Mouse (Mus musculus): ENCODE data around the gene Spag5. TPM values are rescaled to one million over a fixed set of nuclear protein-coding genes. Genes with fewer than 3 reads are reported as not detected.

Spag5 gene
- polyA plus RNA-seq, 1 experiment = not detected

- Histone ChIP-seq H3K4me1 (ENCODE audit: control insufficient read depth, insufficient read depth, low read length) (peaks cover 5% of the 10 kb centered on the region), H3K27ac (ENCODE audit: insufficient read depth, low read depth, low read length) (no peak overlapping the region), H3K4me3 (ENCODE audit: insufficient read depth, low read depth, low read length) (no peak overlapping the region)
- TF ChIP-seq POLR2A (IDR thresholded peaks at IDR 0.05; ENCODE audit: insufficient read depth, low read depth, low read length) (no peak), CTCF (IDR thresholded peaks at IDR 0.05; ENCODE audit: insufficient read depth, low read depth, low read length) (no peak)
- 92% methylated on average over 12 of the region's 12 CpGs for WGBS
Observed at GRCm38 (mm10) chr11:78332676-78333075, 31.3 kb downstream of the Spag5 start.

DNA sequence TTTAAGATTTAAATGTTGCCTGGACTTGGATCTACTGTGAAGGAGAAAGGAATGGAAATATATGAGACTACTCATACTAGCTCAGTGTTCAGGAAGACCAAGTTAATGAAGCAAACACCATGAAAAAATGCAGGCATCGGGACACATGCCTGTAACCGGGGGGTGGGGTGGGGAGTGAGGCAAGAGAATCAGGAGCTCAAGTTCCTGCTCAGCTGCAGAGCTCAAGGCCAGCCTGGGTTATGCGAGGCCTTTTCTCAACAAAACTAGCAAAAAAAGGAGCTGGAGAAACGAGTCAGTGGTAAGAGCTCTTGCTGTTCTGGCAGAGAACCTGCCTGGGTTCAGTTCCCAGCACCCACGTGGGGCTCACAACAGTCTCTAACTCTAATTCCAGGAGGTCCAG lies 32.7 kb downstream of the Spag5 start:
- WGBS = 92% methylated on average over 5 of the region's 5 CpGs
- TF ChIP-seq POLR2A (IDR thresholded peaks at IDR 0.05; ENCODE audit: insufficient read depth, low read depth, low read length) (no peak), CTCF (IDR thresholded peaks at IDR 0.05; ENCODE audit: insufficient read depth, low read depth, low read length) (no peak)
- no peak overlapping the region for H3K4me3 ChIP-seq (ENCODE audit: insufficient read depth, low read depth, low read length)
- H3K4me1 ChIP-seq (ENCODE audit: control insufficient read depth, insufficient read depth, low read length) = peaks cover 2% of the 10 kb centered on the region
- H3K27ac ChIP-seq (ENCODE audit: insufficient read depth, low read depth, low read length) = no peak overlapping the region

DNA sequence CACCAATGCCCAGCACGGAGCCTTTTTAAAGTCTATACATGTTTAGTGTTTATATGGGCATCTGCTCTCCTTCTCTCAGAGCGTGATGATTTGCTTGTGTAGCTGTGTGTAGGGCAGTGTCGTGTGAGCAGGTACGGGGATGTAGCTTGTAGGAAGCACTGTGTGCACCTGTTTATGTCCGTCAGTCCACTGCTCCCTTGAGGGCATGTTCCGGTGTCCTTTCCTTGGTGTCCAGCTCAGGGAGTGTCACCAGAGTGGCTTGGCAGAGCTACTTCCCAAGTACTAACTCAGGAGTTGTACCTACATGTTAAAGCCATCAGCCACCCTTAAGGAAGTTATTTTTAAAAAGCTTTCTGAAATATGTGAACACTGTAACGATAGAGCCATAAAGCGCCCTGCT lies 35.7 kb downstream of the Spag5 start:
- TF ChIP-seq POLR2A (IDR thresholded peaks at IDR 0.05; ENCODE audit: insufficient read depth, low read depth, low read length) (no peak), CTCF (IDR thresholded peaks at IDR 0.05; ENCODE audit: insufficient read depth, low read depth, low read length) (no peak)
- H3K4me3 ChIP-seq (ENCODE audit: insufficient read depth, low read depth, low read length) = no peak overlapping the region
- no peak overlapping the region for H3K27ac ChIP-seq (ENCODE audit: insufficient read depth, low read depth, low read length)
- no peaks in the 10 kb centered on the region for H3K4me1 ChIP-seq (ENCODE audit: control insufficient read depth, insufficient read depth, low read length)
- 95% methylated on average over 8 of the region's 8 CpGs for WGBS

- TF ChIP-seq CTCF (IDR thresholded peaks at IDR 0.05; ENCODE audit: insufficient read depth, low read depth, low read length) (no peak), POLR2A (IDR thresholded peaks at IDR 0.05; ENCODE audit: insufficient read depth, low read depth, low read length) (no peak)
- H3K27ac ChIP-seq (ENCODE audit: insufficient read depth, low read depth, low read length) = no peak overlapping the region
- H3K4me1 ChIP-seq (ENCODE audit: control insufficient read depth, insufficient read depth, low read length) = peaks cover 18% of the 10 kb centered on the region
- H3K4me3 ChIP-seq (ENCODE audit: insufficient read depth, low read depth, low read length) = no peak overlapping the region
- 88% methylated on average over 12 of the region's 12 CpGs for WGBS
Observed at GRCm38 (mm10) chr11:78341702-78342101, 40.4 kb downstream of the Spag5 start.

DNA sequence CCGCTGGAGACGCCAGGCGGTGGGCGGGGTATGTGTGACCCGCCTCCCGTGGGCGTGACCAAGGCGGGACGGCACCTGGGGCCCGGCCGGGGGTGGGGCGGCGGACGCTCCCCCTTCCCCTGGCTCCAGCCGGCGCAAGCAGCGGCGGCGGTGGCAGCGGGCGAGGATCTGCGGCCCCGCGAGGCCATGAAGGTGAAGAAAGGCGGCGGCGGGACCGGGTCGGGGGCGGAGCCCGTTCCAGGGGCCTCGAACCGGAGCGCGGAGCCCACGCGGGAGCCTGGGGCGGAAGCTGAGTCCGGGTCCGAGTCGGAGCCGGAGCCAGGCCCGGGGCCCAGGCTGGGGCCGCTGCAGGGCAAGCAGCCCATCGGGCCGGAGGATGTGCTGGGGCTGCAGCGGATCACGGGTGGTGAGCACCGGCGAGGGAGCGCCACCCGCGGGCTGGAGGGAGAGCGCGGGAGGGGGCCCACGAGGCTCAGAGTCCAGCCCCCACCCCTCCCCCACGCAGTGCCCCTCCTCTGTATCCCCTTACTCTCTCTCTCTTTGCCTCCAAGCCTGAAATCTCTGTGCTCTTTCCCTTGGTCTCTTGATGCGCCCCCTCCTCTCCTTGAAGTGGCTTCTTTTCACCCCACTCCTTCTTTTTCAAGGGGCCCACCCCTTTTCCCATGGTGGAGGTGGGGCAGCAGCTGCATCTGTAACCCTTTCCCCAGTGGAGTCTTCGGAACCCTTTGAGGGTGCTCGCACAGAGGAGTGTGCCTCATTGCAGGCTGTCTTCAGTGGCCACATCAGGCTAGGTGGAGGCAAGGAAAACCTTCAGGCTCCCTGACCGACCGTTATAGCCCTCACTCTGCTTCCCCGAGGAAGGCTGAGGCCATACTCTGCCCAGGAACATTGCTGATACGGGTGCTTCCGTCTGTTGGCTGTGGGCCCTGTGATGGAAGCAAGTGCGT lies 42.3 kb downstream of the Spag5 start, which contains the start of gene Unc119:
Gene Unc119 (plus strand): TSS at position 102 of the 947 bp plus-strand sequence.
- TF ChIP-seq CTCF (IDR thresholded peaks at IDR 0.05; ENCODE audit: insufficient read depth, low read depth, low read length) = no peak
- peak; percentile 53 for TF ChIP-seq POLR2A (IDR thresholded peaks at IDR 0.05; ENCODE audit: insufficient read depth, low read depth, low read length)
- H3K4me1 ChIP-seq (ENCODE audit: control insufficient read depth, insufficient read depth, low read length) = peaks cover 20% of the 10 kb centered on the region
- H3K4me3 ChIP-seq (ENCODE audit: insufficient read depth, low read depth, low read length) = peak within 1 kb of the TSS; percentile 93
- H3K27ac ChIP-seq (ENCODE audit: insufficient read depth, low read depth, low read length) = 0 out of 2 replicates have a peak within 1 kb of the TSS, but pooled peaks have one; percentile 27
- 1% methylated on average over 64 of the region's 66 CpGs for WGBS

GRCm38 (mm10) chr11:78344328-78344889 lies 43.1 kb downstream of the Spag5 start:
- H3K27ac ChIP-seq (ENCODE audit: insufficient read depth, low read depth, low read length) = no peak overlapping the region
- no peak for TF ChIP-seq CTCF (IDR thresholded peaks at IDR 0.05; ENCODE audit: insufficient read depth, low read depth, low read length)
- TF ChIP-seq POLR2A (IDR thresholded peaks at IDR 0.05; ENCODE audit: insufficient read depth, low read depth, low read length) = no peak
- peak overlapping the region; percentile 93 for H3K4me3 ChIP-seq (ENCODE audit: insufficient read depth, low read depth, low read length)
- H3K4me1 ChIP-seq (ENCODE audit: control insufficient read depth, insufficient read depth, low read length) = peaks cover 20% of the 10 kb centered on the region
- 71% methylated on average over 6 of the region's 6 CpGs for WGBS

GRCm38 (mm10) chr11:78344890-78345715 lies 43.8 kb downstream of the Spag5 start:
- WGBS = 57% methylated on average over 8 of the region's 8 CpGs

DNA sequence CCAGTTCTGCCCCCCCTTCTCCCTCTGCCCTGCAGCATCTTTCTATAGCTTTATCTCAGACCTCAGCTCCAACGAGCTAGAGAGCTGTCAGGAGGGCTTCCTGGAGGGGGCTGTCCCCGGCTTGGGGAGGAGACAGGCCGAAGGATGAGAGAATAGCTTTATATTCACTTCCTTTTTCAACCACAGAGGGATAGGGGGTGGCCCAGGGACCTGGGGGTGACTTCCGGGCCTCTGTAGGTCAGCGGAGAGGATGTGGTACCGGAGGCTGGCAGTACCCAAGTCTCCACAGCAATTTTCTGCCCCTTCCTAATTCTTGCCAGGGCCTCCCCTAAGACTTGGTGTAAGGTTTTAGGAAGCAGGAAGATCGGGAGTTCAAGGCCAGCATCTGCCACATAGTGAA lies 44.5 kb downstream of the Spag5 start:
- WGBS = 82% methylated on average over 7 of the region's 7 CpGs
- peaks cover 20% of the 10 kb centered on the region for H3K4me1 ChIP-seq (ENCODE audit: control insufficient read depth, insufficient read depth, low read length)
- TF ChIP-seq CTCF (IDR thresholded peaks at IDR 0.05; ENCODE audit: insufficient read depth, low read depth, low read length) = no peak
- no peak overlapping the region for H3K27ac ChIP-seq (ENCODE audit: insufficient read depth, low read depth, low read length)
- H3K4me3 ChIP-seq (ENCODE audit: insufficient read depth, low read depth, low read length) = no peak overlapping the region

More at GRCm38 (mm10) chr11:78344890-78345715, 43.8 kb downstream of the Spag5 start:
- H3K27ac ChIP-seq (ENCODE audit: insufficient read depth, low read depth, low read length) = no peak overlapping the region
- TF ChIP-seq POLR2A (IDR thresholded peaks at IDR 0.05; ENCODE audit: insufficient read depth, low read depth, low read length) (no peak), CTCF (IDR thresholded peaks at IDR 0.05; ENCODE audit: insufficient read depth, low read depth, low read length) (no peak)
- H3K4me1 ChIP-seq (ENCODE audit: control insufficient read depth, insufficient read depth, low read length) = peaks cover 20% of the 10 kb centered on the region
- no peak overlapping the region for H3K4me3 ChIP-seq (ENCODE audit: insufficient read depth, low read depth, low read length)
